Mouse (Mus musculus) hindbrain, postnatal 0 days (tissue): ENCODE data around the gene Ddx58. TPM values are rescaled to one million over a fixed set of nuclear protein-coding genes. Genes with fewer than 3 reads are reported as not detected.
A peak's percentile ranks its signal among the peaks of the same experiment; 100 is the strongest.

Experiments
- ATAC-seq: fragments of 200-750 bp; cut with Nextera tagmentation; 2 replicates; pipeline ENCODE4 v1.8.0; 2017; ENCODE audit warnings: mild to moderate bottlenecking, moderate TSS enrichment, moderate library complexity
- DNase-seq: peaks from one replicate; pipeline ENCODE4 v3.0.0-alpha.2; 2015; ENCODE audit warnings: low spot score
- H3K27ac ChIP-seq: fragments of 300-500 bp; sonication (generic); 2 replicates; pipeline ENCODE4 v1.5.1; 2014; ENCODE audit warnings: mild to moderate bottlenecking
- H3K27me3 ChIP-seq: fragments of 300-500 bp; sonication (generic); 2 replicates; pipeline ENCODE4 v1.6.1; 2014; ENCODE audit warnings: low read length, mixed read lengths; ENCODE audit not compliant: insufficient read depth
- H3K36me3 ChIP-seq: fragments of 300-500 bp; sonication (generic); 2 replicates; pipeline ENCODE4 v1.6.1; 2014; ENCODE audit warnings: low read length, mixed read lengths; ENCODE audit not compliant: insufficient read depth
- H3K4me1 ChIP-seq: fragments of 300-500 bp; sonication (generic); 2 replicates; pipeline ENCODE4 v1.6.1; 2014; ENCODE audit warnings: antibody characterized with exemption, low read length, mixed read lengths; ENCODE audit not compliant: insufficient read depth
- H3K4me2 ChIP-seq: fragments of 300-500 bp; sonication (generic); 2 replicates; pipeline ENCODE4 v1.6.1; 2014; ENCODE audit warnings: low read depth, mild to moderate bottlenecking, low read length, moderate library complexity, mixed read lengths
- H3K4me3 ChIP-seq: fragments of 300-500 bp; sonication (generic); 2 replicates; pipeline ENCODE4 v1.5.1; 2014; ENCODE audit warnings: low read length
- H3K9ac ChIP-seq: fragments of 300-500 bp; sonication (generic); replicated peaks from 2 replicates; pipeline ENCODE4 v1.6.1; 2014; ENCODE audit warnings: mild to moderate bottlenecking, low read length, moderate library complexity, mixed read lengths
- H3K9me3 ChIP-seq: fragments of 300-500 bp; sonication (generic); 2 replicates; pipeline ENCODE4 v1.6.1; 2016; ENCODE audit warnings: low read length, mixed read lengths
- CTCF ChIP-seq: IDR thresholded peaks from 2 replicates; pipeline ENCODE4 v1.5.1; 2016; ENCODE audit warnings: antibody characterized with exemption, control low read depth, low read depth
- WGBS: fragments of 180-500 bp; shearing (Covaris S2); extraction: QIAGEN DNeasy Blood & Tissue Kit; methylation state at CpG from one replicate; pipeline ENCODE4 v1.1.7; 2014; 5-methylcytosine and 5-hydroxymethylcytosine counted together
- polyA plus RNA-seq: library from polyadenylated mRNA; unstranded; fragments of >200 nt; fragmentation: Nextera tagmentation; extraction: Ambion mirVana; gene quantifications from 2 replicates; pipeline ENCODE4 v1.2.1, GENCODE M21; 2015
- total RNA-seq: library from RNA; depleted of rRNA; stranded (reverse); fragments of >200 nt; gene quantifications from 2 replicates; pipeline ENCODE4 v1.2.3, GENCODE M21; 2014

The Ddx58 gene
- total and polyA plus RNA-seq, 2 experiments from 2014 or later, result 2.3 to 4.2 TPM

- H3K36me3 ChIP-seq, result peaks cover 30% of the 10 kb centered on the region
- 91% methylated on average over 2 of the region's 2 CpGs for WGBS
- no peak for ATAC-seq
Observed at GRCm38 (mm10) chr4:40172336-40172735, 67.3 kb downstream of the Ddx58 start.

DNA sequence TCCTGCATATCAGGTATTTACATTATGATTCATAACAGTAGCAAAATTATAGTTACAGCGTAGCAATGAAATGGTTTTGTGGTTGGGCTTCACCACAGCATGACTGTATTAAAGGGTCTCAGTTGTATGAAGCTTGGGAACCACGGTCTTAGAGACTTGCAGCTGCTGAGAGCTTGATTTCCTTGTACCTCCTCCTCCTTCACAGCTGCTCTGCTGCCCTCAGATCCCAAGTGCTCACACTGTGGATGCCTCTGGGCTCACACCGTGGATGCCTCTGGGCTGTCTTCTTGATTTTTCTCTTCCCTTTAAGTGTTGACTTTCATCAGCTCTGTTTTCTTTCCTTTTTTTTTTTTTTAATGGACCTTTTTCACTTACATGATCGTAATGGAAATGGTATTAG, 68.2 kb downstream of the Ddx58 start:
- H3K9me3 ChIP-seq, result no peaks in the 10 kb centered on the region
- ATAC-seq (no peak), DNase-seq (no peak)
- H3K4me3 ChIP-seq, result no peak overlapping the region
- no peak overlapping the region for H3K27ac ChIP-seq
- no peaks in the 10 kb centered on the region for H3K4me1 ChIP-seq
- WGBS, result 89% methylated on average over 4 of the region's 4 CpGs
- H3K9ac ChIP-seq, result no peak overlapping the region
- no peak for TF ChIP-seq CTCF
- peaks cover 33% of the 10 kb centered on the region for H3K36me3 ChIP-seq
- H3K4me2 ChIP-seq, result no peak overlapping the region
- no peaks in the 10 kb centered on the region for H3K27me3 ChIP-seq

More at GRCm38 (mm10) chr4:40172336-40172735, 67.3 kb downstream of the Ddx58 start:
- no peak for DNase-seq
- H3K27ac ChIP-seq, result no peak overlapping the region
- no peaks in the 10 kb centered on the region for H3K4me1 ChIP-seq
- no peak overlapping the region for H3K4me2 ChIP-seq
- H3K9me3 ChIP-seq, result no peaks in the 10 kb centered on the region
- H3K27me3 ChIP-seq, result no peaks in the 10 kb centered on the region
- H3K4me3 ChIP-seq, result no peak overlapping the region
- no peak overlapping the region for H3K9ac ChIP-seq
- TF ChIP-seq CTCF, result no peak

GRCm38 (mm10) chr4:40163646-40164045, 76.0 kb downstream of the Ddx58 start:
- peak; percentile 44 for DNase-seq
- TF ChIP-seq CTCF, result no peak
- H3K4me1 ChIP-seq, result no peaks in the 10 kb centered on the region
- no peak overlapping the region for H3K27ac ChIP-seq
- H3K4me3 ChIP-seq, result no peak overlapping the region
- no peak overlapping the region for H3K9ac ChIP-seq
- 0 out of 2 replicates have a peak, but pooled peaks have one; percentile 51 for ATAC-seq
- no peaks in the 10 kb centered on the region for H3K9me3 ChIP-seq
- H3K4me2 ChIP-seq, result no peak overlapping the region
- no peaks in the 10 kb centered on the region for H3K27me3 ChIP-seq
- peaks cover 21% of the 10 kb centered on the region for H3K36me3 ChIP-seq
- WGBS, result 64% methylated on average over 10 of the region's 10 CpGs

DNA sequence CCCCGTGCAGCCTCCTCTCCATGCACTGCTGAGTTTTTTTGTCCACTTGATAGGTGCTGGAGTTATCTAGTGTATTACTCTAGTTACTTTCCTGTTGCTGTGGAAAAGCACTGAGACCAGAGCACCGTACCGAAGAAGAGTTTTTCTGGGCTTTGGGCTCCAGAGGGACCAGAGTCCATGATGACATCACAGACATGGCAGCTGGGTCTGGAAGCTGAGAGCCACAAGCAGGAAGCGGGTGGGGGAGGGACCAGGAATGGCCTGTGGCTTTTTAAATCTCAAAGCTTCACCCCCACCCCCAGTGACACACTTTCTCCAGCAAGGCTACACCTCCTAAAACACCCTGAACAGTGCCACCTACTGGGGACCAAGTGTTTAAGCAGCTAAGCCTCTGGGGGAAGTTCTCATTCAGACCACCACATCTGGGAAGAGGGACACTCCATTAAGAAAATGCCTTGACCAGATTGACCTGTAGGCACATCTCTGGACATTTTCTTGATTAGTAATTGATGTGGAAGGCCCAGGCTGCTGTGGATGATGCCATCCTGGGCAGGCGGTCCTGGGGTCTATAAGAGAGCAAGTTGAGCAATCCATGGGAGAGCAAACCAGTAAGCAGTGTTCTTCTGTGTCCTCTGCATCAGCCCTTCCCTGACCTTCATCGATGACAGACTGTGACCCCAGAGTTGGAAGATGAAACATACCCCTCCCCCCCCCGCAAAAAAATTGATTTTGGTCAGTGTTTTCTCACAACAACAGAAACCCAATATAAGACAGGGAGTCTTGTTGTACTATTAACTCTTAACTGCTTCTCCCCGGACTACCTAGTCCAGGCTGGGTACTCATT, 78.8 kb downstream of the Ddx58 start:
- Histone ChIP-seq H3K4me2 (no peak overlapping the region), H3K36me3 (0 out of 2 replicates have a peak, but pooled peaks cover 6% of the 10 kb centered on the region), H3K9ac (no peak overlapping the region), H3K9me3 (no peaks in the 10 kb centered on the region), H3K27me3 (no peaks in the 10 kb centered on the region), H3K4me3 (no peak overlapping the region), H3K4me1 (no peaks in the 10 kb centered on the region), H3K27ac (no peak overlapping the region)
- 98% methylated on average over 8 of the region's 8 CpGs for WGBS
- DNase-seq (no peak), ATAC-seq (no peak)
- 0 out of 2 replicates have a peak, but pooled peaks have one; percentile 7 for TF ChIP-seq CTCF

GRCm38 (mm10) chr4:40158224-40158540, 81.4 kb downstream of the Ddx58 start:
- H3K4me2 ChIP-seq, result no peak overlapping the region
- WGBS, result 52% methylated on average over 5 of the region's 5 CpGs
- ATAC-seq (no peak), DNase-seq (peak; percentile 7)
- no peak overlapping the region for H3K27ac ChIP-seq
- H3K4me3 ChIP-seq, result no peak overlapping the region
- no peaks in the 10 kb centered on the region for H3K36me3 ChIP-seq
- H3K4me1 ChIP-seq, result no peaks in the 10 kb centered on the region
- H3K9me3 ChIP-seq, result no peaks in the 10 kb centered on the region
- no peaks in the 10 kb centered on the region for H3K27me3 ChIP-seq
- TF ChIP-seq CTCF, result no peak
- H3K9ac ChIP-seq, result no peak overlapping the region

DNA sequence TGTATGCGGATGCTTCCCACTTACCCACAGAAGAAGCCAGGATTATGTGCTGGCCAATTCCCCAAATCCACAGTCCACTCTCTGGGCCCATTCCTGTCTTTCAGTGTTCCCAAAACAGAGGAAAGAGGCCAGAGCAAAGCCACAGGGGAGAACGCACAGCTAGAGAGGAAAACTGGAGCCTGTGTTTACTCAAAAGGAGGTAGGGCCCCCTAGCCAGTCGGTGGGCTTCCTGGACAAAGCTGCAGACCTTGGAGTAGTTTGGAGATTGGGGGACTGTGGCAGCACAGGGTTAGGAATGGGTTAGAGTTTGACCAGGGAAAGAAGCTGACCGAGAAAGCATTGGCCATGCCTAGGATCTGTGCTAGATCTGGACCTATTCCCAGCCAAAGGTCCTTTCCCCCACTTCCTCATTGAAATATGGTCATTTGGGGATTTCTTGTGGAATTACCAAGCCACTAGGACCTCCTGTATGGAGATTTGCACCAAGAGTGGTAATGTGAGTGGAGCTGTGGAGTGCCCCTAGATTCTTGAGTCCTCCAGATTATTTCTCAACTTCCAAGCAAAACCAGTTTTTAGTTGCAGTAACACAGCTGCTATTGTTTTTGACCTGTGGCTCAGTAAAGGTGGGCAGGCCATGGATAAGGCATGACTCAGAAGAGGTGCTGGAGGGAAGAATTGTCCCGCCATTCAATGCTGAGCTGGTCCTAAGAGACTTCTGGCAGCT, 82.0 kb downstream of the Ddx58 start:
- no peaks in the 10 kb centered on the region for H3K4me1 ChIP-seq
- H3K27ac ChIP-seq, result no peak overlapping the region
- no peak for DNase-seq
- TF ChIP-seq CTCF, result no peak
- H3K4me3 ChIP-seq, result no peak overlapping the region
- no peaks in the 10 kb centered on the region for H3K27me3 ChIP-seq
- no peaks in the 10 kb centered on the region for H3K36me3 ChIP-seq
- WGBS, result 81% methylated on average over 5 of the region's 5 CpGs
- H3K4me2 ChIP-seq, result no peak overlapping the region
- no peak overlapping the region for H3K9ac ChIP-seq
- no peaks in the 10 kb centered on the region for H3K9me3 ChIP-seq
- no peak for ATAC-seq
